Mouse (Mus musculus): ENCODE results near the gene Tmem52. TPM values are rescaled to one million over a fixed set of nuclear protein-coding genes. Genes with fewer than 3 reads are reported as not detected.

Gene Tmem52
- total RNA-seq, 2 experiments from 2014 or later: 5.9 to 7.5 TPM

DNA sequence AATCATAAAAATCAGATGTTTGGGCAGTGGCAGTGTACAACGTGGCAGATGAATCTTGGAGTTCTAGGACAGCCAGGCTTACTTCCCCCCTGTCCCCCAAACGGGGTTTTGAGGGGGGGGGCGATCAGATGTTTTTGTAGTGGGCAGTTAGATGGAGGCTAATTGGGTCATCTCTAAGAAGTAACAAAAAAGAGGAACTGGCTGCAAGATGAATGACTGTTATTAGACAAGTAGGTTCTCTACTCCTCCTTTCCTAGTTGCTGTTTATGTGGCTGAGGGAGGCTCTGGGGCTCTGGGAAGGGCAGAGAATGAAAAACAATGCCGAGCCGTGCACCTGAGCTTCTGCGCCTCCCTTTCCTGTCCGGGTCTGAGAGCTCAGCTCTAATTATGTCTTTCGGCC, 36.2 kb downstream of the Tmem52 start:
- no peak for DNase-seq (ENCODE audit: low spot score in 2 of 2)

GRCm38 (mm10) chr4:155505671-155506295, 36.9 kb downstream of the Tmem52 start:
- no peak for DNase-seq (ENCODE audit: low spot score in 2 of 2)

GRCm38 (mm10) chr4:155508614-155509013, 39.7 kb downstream of the Tmem52 start:
- DNase-seq (ENCODE audit: low spot score in 2 of 2): no peak

- DNase-seq (ENCODE audit: low spot score in 2 of 2): no peak
Measured at GRCm38 (mm10) chr4:155510981-155511380, 42.1 kb downstream of the Tmem52 start.

DNA sequence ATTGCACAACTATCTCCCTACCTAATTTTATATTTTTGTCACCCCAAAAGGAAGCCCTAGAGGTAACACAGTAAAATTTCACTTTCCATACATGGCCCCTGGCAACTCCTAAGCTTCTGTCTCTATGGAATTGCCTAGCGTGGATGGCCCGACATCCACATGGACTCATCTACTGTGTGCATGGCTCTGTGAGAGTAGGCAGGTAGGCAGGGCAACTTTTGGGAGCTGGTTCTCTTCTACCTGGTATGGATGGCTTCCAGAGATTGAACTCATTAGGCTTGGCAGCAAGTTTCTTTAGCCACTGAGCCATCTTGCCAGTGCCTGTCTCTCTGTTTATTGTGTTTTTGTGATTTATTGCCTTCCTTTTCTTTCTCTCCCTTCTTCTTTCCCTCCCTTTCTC, 45.9 kb downstream of the Tmem52 start:
- no peak for DNase-seq (ENCODE audit: low spot score in 2 of 2)

GRCm38 (mm10) chr4:155517948-155518517, 49.1 kb downstream of the Tmem52 start:
- DNase-seq (ENCODE audit: low spot score in 2 of 2): no peak

Other genes starting within 250 kb of the Tmem52 start
- gene Ski, start 246.5 kb upstream of the Tmem52 start, total RNA-seq (2021): 10 to 100 TPM; 47.5 to 60.6 TPM
- 10 to 100 TPM; 46.6 to 54.5 TPM for gene Faap20, start 219.3 kb upstream of the Tmem52 start, total RNA-seq (2021)
- 1 to 10 TPM; 5.5 to 7.6 TPM for gene Prkcz, start 107.8 kb upstream of the Tmem52 start, total RNA-seq (2021)
- under 1 TPM in 1 of 2 experiments, not detected in 1; 0.16 TPM for gene Gabrd, start 71.0 kb upstream of the Tmem52 start, total RNA-seq (2021)
- 1 to 10 TPM in 1 of 2 experiments, under 1 TPM in 1; 0.63 to 1.6 TPM for gene Cfap74, start 59.9 kb upstream of the Tmem52 start, total RNA-seq (2021)
- 100 to 1,000 TPM; 436 to 441 TPM for gene Gnb1, start 22.2 kb downstream of the Tmem52 start, total RNA-seq (2021)
- 100 to 1,000 TPM; 160 to 313 TPM for gene Nadk, start 93.3 kb downstream of the Tmem52 start, total RNA-seq (2021)
- gene Slc35e2, start 132.3 kb downstream of the Tmem52 start, total RNA-seq (2021): 10 to 100 TPM; 28.6 to 35.7 TPM
- 10 to 100 TPM; 56.8 to 62.0 TPM for gene Cdk11b, start 155.7 kb downstream of the Tmem52 start, total RNA-seq (2021)
- not detected for gene Gm10563, start 176.3 kb downstream of the Tmem52 start, total RNA-seq (2021)
- 10 to 100 TPM in 1 of 2 experiments, 1 to 10 TPM in 1; 5.6 to 12.8 TPM for gene Mmp23, start 184.3 kb downstream of the Tmem52 start, total RNA-seq (2021)
- gene Mib2, start 200.1 kb downstream of the Tmem52 start, total RNA-seq (2021): 10 to 100 TPM; 57.1 to 59.7 TPM
- 10 to 100 TPM; 31.5 to 48.1 TPM for gene Fndc10, start 225.2 kb downstream of the Tmem52 start, total RNA-seq (2021)
- gene Ssu72, start 235.7 kb downstream of the Tmem52 start, total RNA-seq (2021): 100 to 1,000 TPM in 1 of 2 experiments, 10 to 100 TPM in 1; 92.0 to 105 TPM

All from adrenal gland, adult 18-20 months (tissue).